Comparison of ENCODE assay signal across 22 mouse cellular contexts in genomic region chr15:84509161-84509560, GRCm38 (mm10). TPM values are rescaled to one million over a fixed set of nuclear protein-coding genes. Genes with fewer than 3 reads are reported as not detected.
A peak's percentile ranks its signal among the peaks of the same experiment; 100 is the strongest.
DNase-seq lines count a peak whose midpoint lies in the region; ATAC-seq and TF ChIP-seq lines count a peak whose summit lies in the region.
"Had no signal": no experiment of that assay in that cellular context is flagged by ENCODE, and none has a peak within 500 bp of the region (broad histone marks: within the 10 kb centered on the region; RNA-seq: fewer than 3 reads in every experiment).

No protein-coding gene starts in this region.

- no peaks in the 10 kb centered on the region for H3K36me3 ChIP-seq in midbrain, embryonic 10.5 days
- H3K36me3 ChIP-seq in midbrain, embryonic 11.5 days (ENCODE audit: control insufficient read depth, insufficient read depth, low read length), result no peaks in the 10 kb centered on the region
- H3K36me3 ChIP-seq: embryonic facial prominence, embryonic 13.5 days; G1E; heart, embryonic 12.5 days; hindbrain, embryonic 10.5 days; intestine, embryonic 15.5 days had no signal

- H3K4me1 ChIP-seq in cerebellum, adult 2 months (ENCODE audit: control insufficient read depth, insufficient read depth, low read length), result no peaks in the 10 kb centered on the region
- peaks cover 68% of the 10 kb centered on the region for H3K4me1 ChIP-seq in midbrain, embryonic 10.5 days
- peaks cover 15% of the 10 kb centered on the region for H3K4me1 ChIP-seq in midbrain, embryonic 11.5 days (ENCODE audit: control insufficient read depth, insufficient read depth, low read length)
- H3K4me1 ChIP-seq: intestine, embryonic 15.5 days had no signal

- no peak overlapping the region for H3K4me3 ChIP-seq in cerebellum, adult 2 months (replicated peaks; ENCODE audit: insufficient read depth, low read depth, low read length)
- H3K4me3 ChIP-seq in midbrain, embryonic 10.5 days, result no peak overlapping the region
- H3K4me3 ChIP-seq in midbrain, embryonic 11.5 days (ENCODE audit: low read depth, low read length), result no peak overlapping the region
- H3K4me3 ChIP-seq: embryonic facial prominence, embryonic 13.5 days; gastrocnemius, adult 2 months; heart, embryonic 12.5 days; hindbrain, embryonic 10.5 days; intestine, embryonic 15.5 days had no signal

- no peak overlapping the region for H3K27ac ChIP-seq in cerebellum, adult 2 months (ENCODE audit: insufficient read depth, low read length)
- H3K27ac ChIP-seq in midbrain, embryonic 10.5 days (replicated peaks), result 0 out of 2 replicates have a peak overlapping the region, but pooled peaks have one; percentile 33
- no peak overlapping the region for H3K27ac ChIP-seq in midbrain, embryonic 11.5 days (ENCODE audit: low read depth, low read length)
- H3K27ac ChIP-seq: embryonic facial prominence, embryonic 13.5 days; gastrocnemius, adult 2 months; hindbrain, embryonic 10.5 days; intestine, embryonic 15.5 days had no signal

- peaks cover 6% of the 10 kb centered on the region; the same call in 1 of the 2 replicates for H3K9me3 ChIP-seq in midbrain, embryonic 10.5 days (replicated peaks)
- H3K9me3 ChIP-seq in midbrain, embryonic 11.5 days (ENCODE audit: control insufficient read depth, low read length), result no peaks in the 10 kb centered on the region
- H3K9me3 ChIP-seq: embryonic facial prominence, embryonic 13.5 days; intestine, embryonic 15.5 days had no signal

- no peaks in the 10 kb centered on the region for H3K27me3 ChIP-seq in cerebellum, adult 2 months (ENCODE audit: control insufficient read depth, insufficient read depth, low read length)
- H3K27me3 ChIP-seq in midbrain, embryonic 10.5 days (ENCODE audit: low read depth, poor library complexity, severe bottlenecking), result peaks cover 19% of the 10 kb centered on the region
- H3K27me3 ChIP-seq in midbrain, embryonic 11.5 days (ENCODE audit: control insufficient read depth, insufficient read depth, low read length), result no peaks in the 10 kb centered on the region
- H3K27me3 ChIP-seq: intestine, embryonic 15.5 days had no signal

- H3K9ac ChIP-seq in midbrain, embryonic 11.5 days (ENCODE audit: low read length), result no peak overlapping the region
- H3K9ac ChIP-seq: embryonic facial prominence, embryonic 13.5 days; heart, embryonic 12.5 days; intestine, embryonic 15.5 days had no signal

- no peak for TF ChIP-seq POLR2A in cerebellum, adult 2 months (IDR thresholded peaks at IDR 0.05; ENCODE audit: borderline replicate concordance, insufficient read depth, low read length)

- ATAC-seq in frontal cortex, adult (ENCODE audit: low TSS enrichment), result peak; percentile 33
- ATAC-seq in midbrain, embryonic 11.5 days (ENCODE audit: low FRiP score), result no peak
- ATAC-seq: CD4-positive, CD25-positive, alpha-beta regulatory T cell, adult 4 months; intestine, embryonic 15.5 days had no signal

- no peak overlapping the region for H3K4me2 ChIP-seq in midbrain, embryonic 11.5 days
- H3K4me2 ChIP-seq: embryonic facial prominence, embryonic 13.5 days; heart, embryonic 12.5 days; intestine, embryonic 15.5 days had no signal

- DNase-seq in cerebellum, postnatal 10 days, result peak; percentile 55 to 62
- no peak for DNase-seq in cerebellum, adult 2 months
- DNase-seq in frontal cortex, postnatal 10 days (ENCODE audit: low spot score in 2 of 2), result no peak
- peak; percentile 19 for DNase-seq in layer of hippocampus, adult 9-11 months
- DNase-seq in layer of hippocampus, postnatal 14 days (ENCODE audit: low spot score in 2 of 2), result no peak
- DNase-seq in midbrain, embryonic 10.5 days (ENCODE audit: low spot score), result no peak
- DNase-seq in midbrain, embryonic 11.5 days (ENCODE audit: low spot score, missing footprints), result no peak
- DNase-seq: adrenal gland, adult 8-10 months; adrenal gland, postnatal 36 days; B cell, adult 2 months; cerebellum, adult 11 months; cerebellum, adult 9-10 months; cerebellum, postnatal 36 days; gastrocnemius, postnatal 25 days had no signal

- 34% methylated on average over 5 of the region's 5 CpGs for WGBS in cerebellum, adult 2 months
- 72% methylated on average over 5 of the region's 5 CpGs for WGBS in midbrain, embryonic 10.5 days
- 76% methylated on average over 5 of the region's 5 CpGs for WGBS in midbrain, embryonic 11.5 days

- no peak for TF ChIP-seq CTCF in cerebellum, adult 2 months (IDR thresholded peaks at IDR 0.05; ENCODE audit: borderline replicate concordance, insufficient read depth, low read depth, low read length)

RNA-seq across cellular contexts. Expression of gene Rtl6, which starts 48.5 kb away (rescaled TPM):
- polyA plus RNA-seq in cerebellum, adult 2 months (2012; rRNA removed), result 21.6 and 22.6 TPM in 2 replicates
- total RNA-seq in layer of hippocampus, postnatal 14 days (2021), result 10 to 100 TPM; 61.3 to 62.0 TPM
- 27.4 and 37.4 TPM in 2 replicates for polyA plus RNA-seq in midbrain, embryonic 10.5 days (2016; fragmentation: Nextera tagmentation; extraction: Ambion mirVana)
- 19.6 and 20.3 TPM in 2 replicates for polyA plus RNA-seq in midbrain, embryonic 11.5 days (2014; fragmentation: Nextera tagmentation; extraction: Ambion mirVana)
- polyA plus RNA-seq: G1E had no signal

Comparison
In these comparisons a context has a peak if more than half of its experiments do, and no peak if none do; other contexts are left out.
1. DNase-seq: peak in cerebellum, postnatal 10 days (2 of 2) and layer of hippocampus, adult 9-11 months (single experiment); none in cerebellum, adult 2 months (0 of 2), frontal cortex, postnatal 10 days (0 of 2), layer of hippocampus, postnatal 14 days (0 of 2), midbrain, embryonic 10.5 days (single experiment) and midbrain, embryonic 11.5 days (single experiment).